ENCODE assay signal across 22 mouse cellular contexts in genomic region chr5:31024641-31025040, GRCm38 (mm10). TPM values are rescaled to one million over a fixed set of nuclear protein-coding genes. Genes with fewer than 3 reads are reported as not detected.
"Had no signal": no experiment of that assay in that cellular context is flagged by ENCODE, and none has a peak within 500 bp of the region (broad histone marks: within the 10 kb centered on the region; RNA-seq: fewer than 3 reads in every experiment).

No protein-coding gene starts in this region.

- DNase-seq: lung, adult 2 months; lung, postnatal 14 days; lung, postnatal 36 days; right cerebral cortex, postnatal 25 days; right cerebral cortex, postnatal 4 days; spleen, adult 18-20 months; thymus, adult 18-20 months; thymus, postnatal 14 days; thymus, postnatal 36 days had no signal

- H3K27ac ChIP-seq: lung, embryonic 15.5 days; macrophage; midbrain, embryonic 13.5 days; midbrain, embryonic 15.5 days; neural tube, embryonic 12.5 days had no signal

- H3K9me3 ChIP-seq: lung, embryonic 15.5 days; megakaryocyte, embryonic 14.5 days; midbrain, embryonic 13.5 days; midbrain, embryonic 15.5 days; neural tube, embryonic 12.5 days had no signal

- H3K36me3 ChIP-seq: lung, embryonic 15.5 days; midbrain, embryonic 13.5 days; midbrain, embryonic 15.5 days; neural tube, embryonic 12.5 days had no signal

- H3K4me2 ChIP-seq: lung, embryonic 15.5 days; midbrain, embryonic 11.5 days; midbrain, embryonic 13.5 days; midbrain, embryonic 15.5 days; neural tube, embryonic 12.5 days had no signal

- H3K4me1 ChIP-seq: lung, embryonic 15.5 days; megakaryocyte, embryonic 14.5 days; neural tube, embryonic 12.5 days had no signal

- H3K4me3 ChIP-seq: lung, embryonic 15.5 days; megakaryocyte, embryonic 14.5 days; midbrain, embryonic 13.5 days; midbrain, embryonic 15.5 days; neural tube, embryonic 12.5 days had no signal

- H3K27me3 ChIP-seq: lung, embryonic 15.5 days; midbrain, embryonic 13.5 days; midbrain, embryonic 15.5 days; neural tube, embryonic 12.5 days had no signal

- H3K9ac ChIP-seq: lung, embryonic 15.5 days; midbrain, embryonic 13.5 days; midbrain, embryonic 15.5 days; neural tube, embryonic 12.5 days had no signal

- ATAC-seq: lung, postnatal 0 days; midbrain, embryonic 13.5 days; midbrain, embryonic 15.5 days had no signal

RNA-seq across cellular contexts. Expression of gene Tcf23, which starts 56.2 kb away (rescaled TPM):
- total RNA-seq: megakaryocyte progenitor cell, adult 5-6 weeks; midbrain, postnatal 0 days; monocyte, adult 5-6 weeks; neutrophil, adult 5-6 weeks had no signal
- polyA plus RNA-seq: macrophage; midbrain, embryonic 11.5 days; midbrain, embryonic 13.5 days; neural tube, embryonic 12.5 days; neural tube, embryonic 14.5 days had no signal
